Mouse (Mus musculus) heart, embryonic 16.5 days (tissue): ENCODE measurements around the gene Uap1l1. TPM values are rescaled to one million over a fixed set of nuclear protein-coding genes. Genes with fewer than 3 reads are reported as not detected.
A peak's percentile ranks its signal among the peaks of the same experiment; 100 is the strongest.

Experiments used
- ATAC-seq: fragments of 200-750 bp; cut with Nextera tagmentation; replicated peaks from 2 replicates; pipeline ENCODE4 v1.8.0; 2017; ENCODE audit warnings: moderate number of reproducible peaks; ENCODE audit not compliant: insufficient read depth, low FRiP score; ENCODE audit errors: extremely low read depth
- H3K27ac ChIP-seq: fragments of 300-500 bp; sonication (generic); 2 replicates; pipeline ENCODE4 v1.5.1; 2014; ENCODE audit warnings: mild to moderate bottlenecking, low read length, control low read depth, moderate library complexity
- H3K27me3 ChIP-seq: fragments of 300-500 bp; sonication (generic); 2 replicates; pipeline ENCODE4 v1.6.1; 2014; ENCODE audit warnings: low read length, mixed read lengths; ENCODE audit not compliant: control insufficient read depth, insufficient read depth
- H3K36me3 ChIP-seq: fragments of 300-500 bp; sonication (generic); 2 replicates; pipeline ENCODE4 v1.6.1; 2014; ENCODE audit not compliant: control insufficient read depth, insufficient read depth
- H3K4me1 ChIP-seq: fragments of 300-500 bp; sonication (generic); 2 replicates; pipeline ENCODE4 v1.6.1; 2014; ENCODE audit warnings: low read length, mixed read lengths; ENCODE audit not compliant: control insufficient read depth, insufficient read depth
- H3K4me2 ChIP-seq: fragments of 300-500 bp; sonication (generic); 2 replicates; pipeline ENCODE4 v1.6.1; 2014; ENCODE audit warnings: low read depth, mild to moderate bottlenecking, control low read depth, low read length
- H3K4me3 ChIP-seq: fragments of 300-500 bp; sonication (generic); 2 replicates; pipeline ENCODE4 v1.5.1; 2014; ENCODE audit warnings: mild to moderate bottlenecking, control low read depth, low read length
- H3K9ac ChIP-seq: fragments of 300-500 bp; sonication (generic); 2 replicates; pipeline ENCODE4 v1.6.1; 2014; ENCODE audit warnings: low read length, control low read depth
- H3K9me3 ChIP-seq: fragments of 300-500 bp; sonication (generic); replicated peaks from 2 replicates; pipeline ENCODE4 v1.6.1; 2016; ENCODE audit warnings: low read length; ENCODE audit not compliant: control insufficient read depth
- WGBS: fragments of 180-500 bp; shearing (Covaris S2); extraction: QIAGEN DNeasy Blood & Tissue Kit; methylation state at CpG from one replicate; pipeline ENCODE4 v1.1.7; 2014; 5-methylcytosine and 5-hydroxymethylcytosine counted together
- polyA plus RNA-seq: library from polyadenylated mRNA; unstranded; fragments of >200 nt; fragmentation: Nextera tagmentation; extraction: Ambion mirVana; gene quantifications from 2 replicates; pipeline ENCODE4 v1.2.1, GENCODE M21; 2015

Uap1l1 gene
- polyA plus RNA-seq, 1 experiment from 2014 or later, result 18.8 TPM

DNA sequence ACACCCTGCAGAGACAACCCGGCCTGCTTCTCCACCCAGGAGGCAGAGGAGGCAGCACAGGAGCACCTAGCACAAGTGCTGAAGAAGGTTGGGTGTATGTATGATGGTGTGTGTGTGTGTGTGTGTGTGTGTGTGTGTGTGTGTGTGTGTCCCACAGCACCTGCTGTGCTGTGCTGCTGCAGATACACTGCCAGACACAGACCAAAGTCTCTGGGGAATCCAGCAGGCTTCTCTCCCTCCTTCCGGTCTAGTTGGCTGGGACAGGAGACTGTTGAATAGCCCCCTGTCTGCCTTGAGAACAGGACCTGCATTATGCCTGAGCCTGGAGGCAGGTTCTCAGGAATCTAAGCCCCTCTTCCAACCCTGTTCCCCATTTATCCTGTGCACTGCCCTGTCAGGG lies 7.9 kb upstream of the Uap1l1 start:
- H3K9me3 ChIP-seq, result no peaks in the 10 kb centered on the region
- no peak for ATAC-seq
- peaks cover 16% of the 10 kb centered on the region for H3K4me1 ChIP-seq
- H3K4me2 ChIP-seq, result peak overlapping the region; percentile 89
- H3K9ac ChIP-seq, result peak overlapping the region; percentile 64
- H3K4me3 ChIP-seq, result peak overlapping the region; percentile 66
- peaks cover 2% of the 10 kb centered on the region for H3K27me3 ChIP-seq
- H3K36me3 ChIP-seq, result peaks cover 2% of the 10 kb centered on the region; the same call in 1 of the 2 replicates
- 46% methylated on average over 2 of the region's 2 CpGs for WGBS
- no peak overlapping the region for H3K27ac ChIP-seq

DNA sequence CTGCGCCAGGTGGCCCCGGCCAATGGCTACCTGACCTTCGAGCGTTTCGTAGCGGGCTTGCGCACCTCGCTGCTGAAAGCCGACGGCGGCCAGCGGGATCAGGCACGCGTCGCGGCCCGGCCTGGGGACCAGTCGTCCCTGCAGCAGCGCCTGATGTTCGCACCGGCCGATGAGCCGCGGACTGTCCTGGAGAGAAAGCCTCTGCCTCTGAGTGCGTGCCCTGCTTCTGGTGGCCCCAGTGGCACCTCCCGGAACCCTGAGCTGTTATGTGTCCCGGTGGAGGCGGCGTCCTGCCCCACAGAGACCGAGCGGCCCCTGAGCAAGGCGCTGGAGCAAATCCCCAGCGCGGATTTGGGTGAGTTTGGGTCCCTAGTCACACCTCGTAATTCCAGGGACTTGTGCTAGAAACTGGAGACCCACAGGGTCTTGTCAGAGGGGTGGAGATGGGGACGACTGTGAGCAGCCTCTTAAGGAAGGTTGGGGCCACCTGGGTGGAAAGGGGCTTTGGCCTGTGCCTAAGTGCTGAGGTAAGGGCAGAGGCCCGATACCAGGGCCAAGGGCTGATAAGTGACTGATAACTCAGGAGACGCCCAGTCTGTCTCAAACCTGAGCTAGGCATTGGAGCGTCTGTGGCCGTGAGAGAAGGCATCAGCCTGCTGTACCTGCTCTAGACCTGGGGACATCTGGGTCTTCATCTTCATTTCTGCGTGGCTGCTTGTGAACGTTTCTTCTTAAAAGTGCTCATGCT lies 7.3 kb upstream of the Uap1l1 start:
- Histone ChIP-seq H3K4me1 (peaks cover 16% of the 10 kb centered on the region), H3K27me3 (peaks cover 2% of the 10 kb centered on the region), H3K9me3 (no peaks in the 10 kb centered on the region), H3K36me3 (peaks cover 2% of the 10 kb centered on the region; the same call in 1 of the 2 replicates), H3K4me3 (peak overlapping the region; percentile 66), H3K4me2 (peak overlapping the region; percentile 89), H3K27ac (no peak overlapping the region), H3K9ac (peak overlapping the region; percentile 64)
- WGBS, result 2% methylated on average over 42 of the region's 42 CpGs
- no peak for ATAC-seq

DNA sequence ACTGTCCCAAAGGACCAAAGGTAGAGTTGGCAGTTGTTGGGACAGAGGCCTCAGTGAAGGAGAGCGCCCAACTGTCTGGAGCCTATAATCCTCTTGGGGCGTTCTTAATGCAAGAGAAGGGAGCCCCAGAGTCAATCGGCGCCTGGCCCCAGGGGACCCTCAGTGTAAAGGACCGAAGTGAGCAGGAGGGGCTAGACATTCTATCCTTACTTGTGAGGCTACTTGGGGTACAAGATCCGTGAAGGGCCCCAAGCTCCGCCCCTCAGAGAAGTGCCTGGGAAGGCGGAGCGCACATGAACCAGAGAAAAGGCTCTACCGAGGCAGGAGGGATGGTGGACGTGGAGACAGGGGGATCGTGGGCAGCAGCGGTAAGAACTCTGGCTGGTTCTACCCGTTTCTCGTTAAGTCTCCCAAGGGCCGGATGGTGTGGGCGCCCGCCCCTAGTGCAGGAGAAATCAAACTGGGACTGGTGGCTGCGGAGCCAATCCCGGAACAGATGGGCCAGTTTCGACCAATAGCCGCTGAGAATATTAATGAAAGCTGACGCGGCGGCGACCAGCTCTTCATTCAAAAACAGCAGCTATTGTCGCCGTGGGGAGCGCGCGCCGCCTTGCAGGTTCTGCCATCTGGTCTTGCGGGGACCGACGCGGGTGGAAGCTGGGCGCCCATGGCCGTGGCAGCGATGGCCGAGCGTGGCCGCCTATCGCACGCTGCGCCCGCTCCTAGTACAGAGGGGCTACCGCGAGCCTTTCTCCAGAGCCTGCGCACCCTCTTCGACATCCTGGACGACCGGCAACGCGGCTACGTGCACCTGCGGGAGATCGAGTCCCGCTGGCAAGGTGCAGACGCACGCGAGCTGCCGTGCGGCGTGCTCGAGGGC lies 6.5 kb upstream of the Uap1l1 start, which contains the start of gene Sapcd2:
Sapcd2 (plus strand) TSS at position 558 of the 880 bp plus-strand sequence.
- peak within 1 kb of the TSS; percentile 66 for H3K4me3 ChIP-seq
- H3K9me3 ChIP-seq, result no peaks in the 10 kb centered on the region
- 1% methylated on average over 64 of the region's 65 CpGs for WGBS
- peak; percentile 93 for ATAC-seq
- H3K27ac ChIP-seq, result peak within 1 kb of the TSS; percentile 60; the same call in 1 of the 2 replicates
- peaks cover 2% of the 10 kb centered on the region; the same call in 1 of the 2 replicates for H3K36me3 ChIP-seq
- peaks cover 2% of the 10 kb centered on the region for H3K27me3 ChIP-seq
- H3K9ac ChIP-seq, result peak within 1 kb of the TSS; percentile 72
- H3K4me2 ChIP-seq, result peak within 1 kb of the TSS; percentile 89
- peaks cover 16% of the 10 kb centered on the region for H3K4me1 ChIP-seq

DNA sequence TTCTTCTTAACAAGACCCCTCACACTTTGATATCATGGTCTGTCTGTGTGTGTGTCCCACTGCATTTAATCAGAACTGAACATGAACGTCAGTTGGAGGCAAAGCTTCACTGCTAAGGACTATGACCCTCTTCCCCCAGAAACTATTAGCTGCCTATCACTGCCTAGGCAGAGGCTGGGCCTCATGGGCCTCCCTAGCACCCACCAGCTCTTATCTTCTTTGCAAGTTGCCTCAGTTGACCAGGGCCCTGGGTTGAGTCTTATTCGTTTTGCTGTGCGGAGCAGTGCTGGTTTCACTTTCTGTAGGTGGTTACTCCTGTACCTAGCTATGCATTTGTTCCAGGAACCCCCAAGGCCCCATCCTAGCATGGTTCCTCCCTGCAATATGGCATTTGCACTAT lies 4.5 kb upstream of the Uap1l1 start:
- peaks cover 16% of the 10 kb centered on the region for H3K4me1 ChIP-seq
- H3K4me3 ChIP-seq, result no peak overlapping the region
- no peaks in the 10 kb centered on the region for H3K36me3 ChIP-seq

DNA sequence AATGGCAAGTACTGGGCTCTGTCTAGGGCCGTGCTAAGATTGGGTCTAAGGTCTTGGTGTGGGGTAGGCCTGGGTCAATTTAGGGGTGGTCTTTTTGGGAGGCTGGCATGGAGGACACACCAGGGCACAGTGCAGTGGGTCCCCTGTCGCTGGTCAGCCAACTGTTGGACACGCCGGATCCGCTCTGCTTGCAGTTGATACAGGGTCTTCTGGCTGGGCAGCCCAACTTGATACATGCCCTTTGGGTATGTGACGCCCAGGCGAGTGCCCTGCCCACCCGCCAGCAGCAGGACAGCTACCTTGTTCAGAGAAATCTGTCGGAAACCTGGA lies 756 bp downstream of the Uap1l1 start:
- Histone ChIP-seq H3K27ac (no peak overlapping the region), H3K9ac (peak overlapping the region; percentile 82), H3K27me3 (peaks cover 4% of the 10 kb centered on the region), H3K4me3 (peak overlapping the region; percentile 68), H3K4me2 (peak overlapping the region; percentile 87), H3K4me1 (peaks cover 4% of the 10 kb centered on the region; the same call in 1 of the 2 replicates), H3K36me3 (no peaks in the 10 kb centered on the region; the same call in 1 of the 2 replicates), H3K9me3 (no peaks in the 10 kb centered on the region)
- no peak for ATAC-seq
- WGBS, result 37% methylated on average over 9 of the region's 9 CpGs

More for the DNA sequence above, 4.5 kb upstream of the Uap1l1 start:
- Histone ChIP-seq H3K4me2 (no peak overlapping the region), H3K27me3 (peaks cover 4% of the 10 kb centered on the region), H3K9me3 (no peaks in the 10 kb centered on the region), H3K9ac (no peak overlapping the region), H3K27ac (no peak overlapping the region)
- 80% methylated on average over 3 of the region's 3 CpGs for WGBS
- ATAC-seq, result no peak

DNA sequence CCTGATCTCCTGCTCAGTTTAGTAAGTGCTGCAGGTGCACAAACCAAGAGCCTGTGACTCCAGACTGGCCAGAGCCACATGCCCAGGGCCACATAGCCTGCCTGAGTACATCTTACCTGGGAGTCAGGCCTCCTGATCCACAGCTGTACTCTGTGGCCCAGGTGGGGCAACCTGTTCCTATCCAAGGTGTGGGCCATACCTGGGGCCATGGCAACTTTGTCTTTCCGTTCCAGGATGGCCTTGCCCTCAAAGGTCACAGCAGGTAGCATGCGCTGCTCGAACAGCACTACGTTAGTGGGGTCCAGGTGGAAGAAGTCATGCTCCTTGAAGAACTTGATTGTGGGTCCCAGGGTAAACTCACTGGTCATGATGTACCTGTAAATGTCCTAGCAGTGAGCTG lies 1.2 kb downstream of the Uap1l1 start:
- Histone ChIP-seq H3K9ac (no peak overlapping the region), H3K27me3 (peaks cover 4% of the 10 kb centered on the region), H3K4me1 (peaks cover 4% of the 10 kb centered on the region; the same call in 1 of the 2 replicates), H3K4me3 (no peak overlapping the region), H3K9me3 (no peaks in the 10 kb centered on the region), H3K36me3 (no peaks in the 10 kb centered on the region; the same call in 1 of the 2 replicates), H3K4me2 (peak overlapping the region; percentile 87), H3K27ac (no peak overlapping the region)
- WGBS, result 95% methylated on average over 4 of the region's 4 CpGs
- ATAC-seq, result no peak

DNA sequence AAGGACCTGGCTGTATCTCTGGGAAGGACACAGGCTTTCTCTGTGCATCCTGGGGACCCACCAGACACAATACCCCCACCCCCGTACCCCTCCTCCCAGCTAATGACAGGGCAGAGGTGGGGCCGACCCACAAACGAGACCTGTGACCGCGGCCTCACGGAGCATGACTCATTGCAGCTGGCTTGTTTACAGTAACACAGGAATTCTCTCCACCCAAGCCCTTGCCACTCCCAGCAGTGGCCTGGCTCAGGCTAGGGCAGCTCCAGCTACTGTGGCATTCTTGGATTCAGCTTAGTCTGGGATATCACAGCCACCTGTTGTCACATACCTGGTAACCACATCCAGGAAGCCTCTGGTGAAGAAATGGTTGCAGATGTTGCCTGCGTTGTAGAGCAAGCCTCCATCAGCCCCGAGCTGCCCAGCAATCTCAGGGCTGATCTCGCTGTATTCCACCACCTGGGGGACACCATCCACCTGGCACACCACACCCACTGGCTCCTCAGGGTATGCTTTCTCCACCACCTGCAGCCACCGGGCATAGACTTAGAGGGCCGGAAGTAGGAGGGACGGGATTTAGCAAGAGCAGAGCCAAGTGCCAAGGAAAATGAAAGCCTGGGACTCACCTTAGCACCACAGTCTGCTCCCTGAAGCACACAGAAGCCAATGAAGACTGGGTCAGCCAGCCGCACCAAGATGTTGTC lies 1.9 kb downstream of the Uap1l1 start:
- 57% methylated on average over 13 of the region's 13 CpGs for WGBS
- Histone ChIP-seq H3K4me3 (no peak overlapping the region), H3K9me3 (no peaks in the 10 kb centered on the region), H3K4me2 (no peak overlapping the region), H3K27me3 (peaks cover 3% of the 10 kb centered on the region; the same call in 1 of the 2 replicates), H3K36me3 (no peaks in the 10 kb centered on the region; the same call in 1 of the 2 replicates), H3K9ac (no peak overlapping the region), H3K27ac (no peak overlapping the region), H3K4me1 (peaks cover 4% of the 10 kb centered on the region; the same call in 1 of the 2 replicates)
- no peak for ATAC-seq

DNA sequence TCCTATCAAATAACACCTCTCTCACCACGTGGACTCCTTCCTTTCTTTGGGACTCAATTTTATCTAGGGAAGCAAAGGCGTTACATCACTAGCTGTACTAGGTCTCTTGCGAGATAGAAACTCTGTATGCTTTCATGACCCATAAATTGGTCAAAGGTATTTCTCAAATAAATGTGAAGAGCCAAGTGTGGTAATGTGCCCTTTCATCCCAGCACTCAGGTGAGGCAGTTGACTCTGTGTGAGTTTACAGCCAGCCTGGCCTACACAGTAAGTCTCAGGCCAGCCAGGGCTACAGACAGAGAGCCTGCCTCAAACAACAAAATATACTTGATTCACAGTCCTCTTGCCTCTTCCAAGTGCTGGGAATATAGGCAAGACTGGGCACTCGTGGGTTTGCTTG lies 5.6 kb downstream of the Uap1l1 start:
- Histone ChIP-seq H3K9ac (no peak overlapping the region), H3K9me3 (no peaks in the 10 kb centered on the region), H3K4me2 (no peak overlapping the region), H3K4me3 (no peak overlapping the region), H3K27ac (no peak overlapping the region), H3K36me3 (no peaks in the 10 kb centered on the region; the same call in 1 of the 2 replicates), H3K4me1 (peaks cover 10% of the 10 kb centered on the region), H3K27me3 (no peaks in the 10 kb centered on the region)
- ATAC-seq, result no peak
- WGBS, result 74% methylated on average over 4 of the region's 4 CpGs
